Mouse (Mus musculus): ENCODE results near the gene Trim69. TPM values are rescaled to one million over a fixed set of nuclear protein-coding genes. Genes with fewer than 3 reads are reported as not detected.
A peak's percentile ranks its signal among the peaks of the same experiment; 100 is the strongest.

Gene Trim69
- polyA plus RNA-seq, 1 experiment = not detected

GRCm38 (mm10) chr2:122137839-122138465 is 22.5 kb upstream of the Trim69 start:
- Histone ChIP-seq H3K4me3 (ENCODE audit: insufficient read depth, low read depth, low read length) (no peak overlapping the region), H3K27ac (ENCODE audit: insufficient read depth, low read depth, low read length) (no peak overlapping the region), H3K4me1 (ENCODE audit: control insufficient read depth, insufficient read depth, low read length) (no peaks in the 10 kb centered on the region)
- TF ChIP-seq CTCF (IDR thresholded peaks at IDR 0.05; ENCODE audit: insufficient read depth, low read depth, low read length) = no peak
- no peak for TF ChIP-seq POLR2A (IDR thresholded peaks at IDR 0.05; ENCODE audit: insufficient read depth, low read depth, low read length)
- WGBS = 79% methylated on average over 5 of the region's 5 CpGs

DNA sequence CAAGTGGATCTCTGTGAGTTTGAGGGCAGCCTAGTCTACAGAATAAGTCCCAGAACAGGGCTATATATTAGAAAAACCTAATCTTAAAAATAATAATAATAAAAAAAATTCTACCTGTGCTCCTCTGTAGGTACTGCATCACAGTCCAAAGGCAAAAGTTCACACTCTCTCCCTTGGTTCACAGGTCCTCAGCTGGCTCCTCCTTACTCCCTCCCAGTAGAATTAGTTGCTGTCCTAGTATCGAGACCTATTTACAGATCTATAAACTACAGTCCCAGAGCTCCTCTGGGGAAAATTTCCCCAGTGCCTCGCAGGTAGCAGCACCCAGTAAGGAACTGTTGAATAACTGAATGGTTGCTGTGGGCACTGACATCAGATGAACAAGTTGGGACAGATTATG is 19.7 kb upstream of the Trim69 start:
- Histone ChIP-seq H3K4me3 (ENCODE audit: insufficient read depth, low read depth, low read length) (no peak overlapping the region), H3K27ac (ENCODE audit: insufficient read depth, low read depth, low read length) (no peak overlapping the region), H3K4me1 (ENCODE audit: control insufficient read depth, insufficient read depth, low read length) (no peaks in the 10 kb centered on the region)
- no peak for TF ChIP-seq CTCF (IDR thresholded peaks at IDR 0.05; ENCODE audit: insufficient read depth, low read depth, low read length)
- no peak for TF ChIP-seq POLR2A (IDR thresholded peaks at IDR 0.05; ENCODE audit: insufficient read depth, low read depth, low read length)
- WGBS = 79% methylated on average over 2 of the region's 2 CpGs

DNA sequence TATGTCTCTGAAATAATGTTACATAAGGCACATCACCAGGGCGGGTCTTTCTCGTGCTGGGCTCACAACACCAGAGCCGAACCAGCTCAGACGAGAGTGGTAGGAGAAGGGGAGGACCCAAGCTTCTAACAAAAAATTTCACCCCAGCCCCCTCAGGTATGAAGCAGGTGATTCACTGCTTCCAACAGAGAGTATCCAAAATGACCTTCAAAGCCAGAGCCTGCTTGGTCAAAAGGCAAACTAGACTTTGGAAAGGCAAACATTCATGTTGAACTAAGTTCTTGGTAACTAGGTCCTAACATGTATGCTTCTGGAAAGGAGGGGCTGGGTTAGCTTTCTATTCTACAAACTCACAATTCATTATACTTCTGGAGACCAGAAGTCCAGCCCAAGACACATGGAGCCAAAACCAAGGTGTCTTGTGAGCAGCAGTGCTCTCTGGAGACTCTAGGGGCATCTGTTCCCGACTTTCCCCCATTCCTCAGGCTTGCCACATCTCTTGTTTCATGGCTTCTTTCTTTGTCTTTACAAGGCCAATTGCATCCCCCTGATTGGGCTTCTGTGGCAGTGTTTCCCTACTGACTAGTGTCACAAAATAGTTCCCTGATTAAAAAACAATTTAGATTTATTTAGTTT is 19.1 kb upstream of the Trim69 start:
- TF ChIP-seq POLR2A (IDR thresholded peaks at IDR 0.05; ENCODE audit: insufficient read depth, low read depth, low read length) (no peak), CTCF (IDR thresholded peaks at IDR 0.05; ENCODE audit: insufficient read depth, low read depth, low read length) (no peak)
- WGBS = 75% methylated on average over 5 of the region's 5 CpGs
- no peaks in the 10 kb centered on the region for H3K4me1 ChIP-seq (ENCODE audit: control insufficient read depth, insufficient read depth, low read length)
- H3K4me3 ChIP-seq (ENCODE audit: insufficient read depth, low read depth, low read length) = no peak overlapping the region
- H3K27ac ChIP-seq (ENCODE audit: insufficient read depth, low read depth, low read length) = no peak overlapping the region

DNA sequence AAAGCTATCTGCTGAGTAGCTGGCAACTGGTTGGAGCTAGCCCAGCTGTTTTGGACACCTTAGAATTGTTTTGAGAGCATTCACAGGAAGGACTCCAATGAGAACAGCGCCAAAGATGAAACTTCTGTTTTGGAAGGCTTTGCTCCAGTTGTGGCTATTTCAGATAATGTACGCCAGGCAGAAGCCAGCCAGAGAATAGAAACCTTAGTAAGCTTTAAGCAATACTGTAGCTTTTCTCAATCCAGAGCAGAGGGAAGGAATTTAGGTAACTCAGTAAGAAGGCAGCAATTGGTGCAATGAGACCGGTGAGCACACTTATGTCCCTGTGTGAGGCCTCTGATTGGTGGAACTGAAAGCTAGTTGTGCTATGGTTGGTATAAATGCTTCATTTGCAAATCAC is 17.4 kb upstream of the Trim69 start:
- WGBS = 98% methylated on average over 3 of the region's 3 CpGs
- Histone ChIP-seq H3K4me3 (ENCODE audit: insufficient read depth, low read depth, low read length) (no peak overlapping the region), H3K27ac (ENCODE audit: insufficient read depth, low read depth, low read length) (no peak overlapping the region), H3K4me1 (ENCODE audit: control insufficient read depth, insufficient read depth, low read length) (0 out of 2 replicates have a peak, but pooled peaks cover 3% of the 10 kb centered on the region)
- TF ChIP-seq POLR2A (IDR thresholded peaks at IDR 0.05; ENCODE audit: insufficient read depth, low read depth, low read length) (no peak), CTCF (IDR thresholded peaks at IDR 0.05; ENCODE audit: insufficient read depth, low read depth, low read length) (no peak)

- TF ChIP-seq POLR2A (IDR thresholded peaks at IDR 0.05; ENCODE audit: insufficient read depth, low read depth, low read length) (no peak), CTCF (IDR thresholded peaks at IDR 0.05; ENCODE audit: insufficient read depth, low read depth, low read length) (no peak)
- WGBS = 79% methylated on average over 4 of the region's 4 CpGs
- H3K4me3 ChIP-seq (ENCODE audit: insufficient read depth, low read depth, low read length) = no peak overlapping the region
- H3K4me1 ChIP-seq (ENCODE audit: control insufficient read depth, insufficient read depth, low read length) = 0 out of 2 replicates have a peak, but pooled peaks cover 4% of the 10 kb centered on the region
- no peak overlapping the region for H3K27ac ChIP-seq (ENCODE audit: insufficient read depth, low read depth, low read length)
Measured at GRCm38 (mm10) chr2:122145756-122146155, 14.7 kb upstream of the Trim69 start.

- WGBS = 64% methylated on average over 6 of the region's 6 CpGs
- no peak for TF ChIP-seq CTCF (IDR thresholded peaks at IDR 0.05; ENCODE audit: insufficient read depth, low read depth, low read length)
- no peak for TF ChIP-seq POLR2A (IDR thresholded peaks at IDR 0.05; ENCODE audit: insufficient read depth, low read depth, low read length)
- no peak overlapping the region for H3K27ac ChIP-seq (ENCODE audit: insufficient read depth, low read depth, low read length)
Measured at GRCm38 (mm10) chr2:122146687-122147086, 13.8 kb upstream of the Trim69 start.

GRCm38 (mm10) chr2:122147508-122148241 is 12.8 kb upstream of the Trim69 start, which contains the start of gene B2m:
B2m (plus strand) TSS chr2:122147686.
- TF ChIP-seq CTCF (IDR thresholded peaks at IDR 0.05; ENCODE audit: insufficient read depth, low read depth, low read length) = no peak
- peak; percentile 96 for TF ChIP-seq POLR2A (IDR thresholded peaks at IDR 0.05; ENCODE audit: insufficient read depth, low read depth, low read length)
- Histone ChIP-seq H3K4me1 (ENCODE audit: control insufficient read depth, insufficient read depth, low read length) (0 out of 2 replicates have a peak, but pooled peaks cover 4% of the 10 kb centered on the region), H3K4me3 (ENCODE audit: insufficient read depth, low read depth, low read length) (peak within 1 kb of the TSS; percentile 96), H3K27ac (ENCODE audit: insufficient read depth, low read depth, low read length) (peak within 1 kb of the TSS; percentile 81)
- under 1% methylated on average over 40 of the region's 40 CpGs for WGBS

More at GRCm38 (mm10) chr2:122146687-122147086, 13.8 kb upstream of the Trim69 start:
- H3K4me3 ChIP-seq (ENCODE audit: insufficient read depth, low read depth, low read length) = no peak overlapping the region
- H3K4me1 ChIP-seq (ENCODE audit: control insufficient read depth, insufficient read depth, low read length) = 0 out of 2 replicates have a peak, but pooled peaks cover 4% of the 10 kb centered on the region

DNA sequence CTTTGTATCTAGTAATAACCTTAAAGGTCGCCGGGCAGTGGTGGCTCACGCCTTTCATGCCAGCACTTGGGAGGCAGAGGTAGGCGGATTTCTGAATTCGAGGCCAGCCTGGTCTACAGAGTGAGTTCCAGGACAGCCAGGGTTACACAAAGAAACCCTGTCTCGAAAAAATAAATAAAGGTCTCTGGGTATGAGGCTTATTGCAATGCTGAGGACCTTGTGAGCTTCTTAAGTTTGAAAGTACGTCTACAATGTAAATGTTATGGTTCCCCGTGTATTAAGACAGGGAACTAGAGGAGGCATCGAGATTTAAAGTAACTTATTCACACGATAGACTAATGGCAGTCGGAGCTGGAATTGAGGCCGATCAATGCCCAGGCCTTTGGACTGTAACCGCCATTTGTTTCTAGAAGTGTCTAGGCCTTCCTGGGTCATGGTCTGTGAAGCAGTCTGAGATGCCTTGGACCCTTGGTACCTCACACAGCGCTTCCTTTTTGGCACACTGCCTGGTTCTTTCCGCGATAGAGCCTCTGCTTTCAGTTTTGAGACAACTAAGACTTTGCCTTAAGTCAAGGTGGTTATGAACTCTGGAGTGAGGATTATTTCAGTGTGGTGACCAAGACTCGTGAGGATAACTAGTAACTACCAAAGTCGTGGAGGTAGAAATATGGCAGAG is 12.1 kb upstream of the Trim69 start:
- peak overlapping the region; percentile 81; the same call in 1 of the 2 replicates for H3K27ac ChIP-seq (ENCODE audit: insufficient read depth, low read depth, low read length)
- no peak for TF ChIP-seq CTCF (IDR thresholded peaks at IDR 0.05; ENCODE audit: insufficient read depth, low read depth, low read length)
- TF ChIP-seq POLR2A (IDR thresholded peaks at IDR 0.05; ENCODE audit: insufficient read depth, low read depth, low read length) = no peak
- peak overlapping the region; percentile 96 for H3K4me3 ChIP-seq (ENCODE audit: insufficient read depth, low read depth, low read length)
- H3K4me1 ChIP-seq (ENCODE audit: control insufficient read depth, insufficient read depth, low read length) = 0 out of 2 replicates have a peak, but pooled peaks cover 4% of the 10 kb centered on the region
- 43% methylated on average over 18 of the region's 18 CpGs for WGBS

All from olfactory bulb, adult 2 months (tissue).